Mouse (Mus musculus) layer of hippocampus, adult 11-12 months (tissue): Measurements from ENCODE around the gene Cemip.
"Not testable (repeated sequence)": the region's sequence is repeated elsewhere in the genome, so short reads cannot be mapped to it uniquely, and the experiment has no call there.

Source experiments
- DNase-seq: peaks from one replicate; pipeline ENCODE4 v3.0.0; 2022; ENCODE audit warnings: low spot score

Gene Cemip

DNA sequence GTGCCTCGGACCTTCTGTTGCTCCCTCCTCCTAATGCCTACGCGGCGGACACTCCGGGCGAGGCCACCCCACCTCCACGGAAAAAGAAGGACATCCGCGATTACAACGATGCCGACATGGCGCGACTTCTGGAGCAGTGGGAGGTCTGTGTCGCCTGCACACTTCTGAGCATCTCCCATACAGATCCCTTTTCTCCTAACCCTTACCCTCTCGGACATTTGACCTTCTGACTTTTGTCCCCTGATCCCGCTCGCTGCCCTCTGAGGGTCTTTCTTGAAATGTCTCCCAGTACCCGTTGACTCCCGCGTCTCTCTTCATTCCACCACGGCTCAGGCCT, 194.0 kb downstream of the Cemip start:
- no peak for DNase-seq

DNA sequence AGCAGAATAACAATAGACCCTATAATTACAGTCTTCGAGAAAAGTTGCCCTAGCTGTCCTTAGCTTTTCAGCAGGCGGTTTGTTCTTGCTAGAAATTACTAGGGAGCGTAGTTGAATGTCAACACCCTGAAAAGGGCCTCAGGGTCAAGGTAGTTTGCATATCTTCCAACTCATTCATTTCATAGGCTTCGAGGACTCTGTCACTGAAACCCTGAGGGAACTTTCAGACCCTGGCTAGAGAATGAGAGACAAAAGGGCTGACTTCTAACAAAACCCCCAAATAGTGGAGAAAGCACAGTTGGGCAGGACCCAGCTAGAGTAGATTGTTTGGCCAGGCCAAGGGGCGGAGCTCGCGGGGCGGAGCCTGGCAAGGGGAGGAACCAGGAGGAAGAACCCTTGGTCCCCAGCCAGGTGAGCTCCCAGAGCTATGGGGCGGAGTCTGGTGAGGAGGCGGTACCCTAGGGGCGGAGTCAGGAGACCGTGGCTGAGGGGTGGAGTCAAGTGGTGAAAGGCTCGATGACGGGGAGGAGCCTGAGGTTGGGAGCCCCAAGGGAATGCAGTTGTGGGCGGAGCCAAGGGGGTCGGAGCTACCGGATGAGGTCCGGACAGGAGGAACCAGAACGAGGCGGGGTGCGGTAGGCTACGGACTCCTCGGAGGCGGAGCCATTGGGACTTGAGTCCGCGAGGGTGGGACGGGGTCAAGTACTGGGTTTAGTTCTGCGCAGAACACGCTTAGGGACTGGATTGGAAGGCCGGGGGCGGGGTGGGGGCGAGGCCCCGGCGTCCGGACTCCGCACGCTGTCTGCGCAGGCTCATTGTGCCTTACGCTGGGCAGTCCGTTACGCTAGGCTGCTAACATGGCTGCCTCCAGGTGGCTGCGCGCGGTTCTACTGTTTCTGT, 194.6 kb downstream of the Cemip start:
- peak; percentile 98 for DNase-seq

DNA sequence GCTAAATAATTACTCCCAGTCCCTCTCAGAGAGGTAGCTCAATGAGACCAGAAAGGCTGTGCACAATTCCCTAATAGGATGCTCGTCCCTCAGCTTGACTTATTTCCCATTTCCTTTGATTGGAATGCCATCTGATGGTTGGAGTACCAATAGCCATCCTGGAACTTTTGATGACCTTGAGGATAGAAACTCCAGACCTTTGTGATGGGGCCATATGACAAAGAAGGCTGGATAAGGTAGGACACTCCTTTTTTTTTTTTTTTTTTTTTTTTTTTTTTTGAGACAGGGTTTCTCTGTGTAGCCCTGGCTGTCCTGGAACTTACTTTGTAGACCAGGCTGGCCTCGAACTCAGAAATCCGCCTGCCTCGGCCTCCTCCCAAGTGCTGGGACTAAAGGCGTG, 196.4 kb downstream of the Cemip start:
- DNase-seq: not testable (repeated sequence)

DNA sequence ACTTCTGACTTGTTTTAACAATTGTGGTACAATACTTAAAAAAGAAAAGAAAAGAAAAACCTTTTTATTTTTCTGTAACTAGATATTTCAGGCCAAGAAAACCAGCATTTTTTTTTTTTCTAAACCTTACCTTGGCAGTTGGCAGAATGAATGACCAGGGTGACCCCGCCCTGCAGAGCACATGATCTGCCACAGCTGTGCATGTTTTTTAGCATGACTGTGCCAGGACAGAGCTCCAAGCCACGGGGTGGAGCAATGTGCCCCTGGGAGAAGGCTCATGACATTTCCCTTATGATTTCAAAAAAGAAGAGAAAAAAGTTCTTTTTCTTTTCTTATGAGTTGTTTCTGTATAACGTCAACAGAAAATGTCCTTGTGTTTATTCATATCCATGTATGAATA, 196.9 kb downstream of the Cemip start:
- no peak for DNase-seq

DNA sequence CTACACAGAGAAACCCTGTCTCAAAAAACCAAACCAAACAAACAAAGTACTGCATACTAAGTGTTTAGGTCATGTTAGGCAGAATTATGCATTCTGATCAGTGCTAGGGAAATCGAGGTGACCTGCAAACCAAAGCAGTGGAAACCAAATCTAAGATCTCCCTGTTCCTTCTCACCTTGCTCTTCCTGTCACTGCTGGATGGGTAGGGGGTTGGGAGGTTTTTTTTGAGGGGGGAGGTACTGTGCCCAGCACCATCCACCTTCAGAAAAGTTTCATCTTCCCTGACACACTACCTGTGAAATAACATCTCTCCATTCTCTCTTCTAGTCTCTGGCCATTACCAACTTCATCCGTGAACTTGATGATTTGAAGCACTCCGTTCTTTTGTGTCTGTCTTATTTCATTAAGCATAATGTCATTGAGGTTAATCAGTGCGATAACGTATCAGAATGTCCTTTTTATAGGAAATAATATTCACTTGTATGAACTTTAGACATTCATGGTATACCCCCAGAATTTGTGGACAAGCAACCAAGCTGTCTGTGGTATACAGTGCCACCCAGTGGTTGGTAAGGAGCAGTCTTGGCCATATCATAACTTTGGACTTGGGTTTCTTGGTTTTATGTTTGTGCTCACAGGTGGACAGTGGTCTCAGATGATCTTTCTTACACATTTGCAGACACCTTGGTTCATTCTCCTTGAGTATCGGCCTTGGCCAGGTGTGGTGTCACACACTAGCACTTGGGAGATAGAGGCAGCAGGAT, 199.8 kb downstream of the Cemip start:
- DNase-seq: no peak

DNA sequence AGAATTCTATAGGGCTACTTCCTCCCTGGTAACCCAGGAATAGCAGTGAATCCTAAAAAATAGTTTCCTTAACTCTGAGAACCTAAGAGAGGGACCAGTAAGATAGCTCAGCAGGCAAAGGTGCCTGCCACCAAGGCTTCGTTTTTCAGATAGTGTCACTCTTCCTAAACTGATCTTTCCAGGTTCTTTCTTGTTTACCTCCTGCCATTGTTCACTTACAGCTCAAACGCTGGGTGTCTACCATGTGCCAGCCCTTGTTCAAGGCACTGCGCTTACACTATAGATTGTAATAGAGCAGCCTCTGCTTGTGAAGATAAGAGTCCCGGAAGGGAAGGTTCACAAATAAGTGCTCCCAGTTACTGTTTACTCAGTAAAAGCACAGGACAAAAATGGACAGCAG, 200.5 kb downstream of the Cemip start:
- DNase-seq: no peak

DNA sequence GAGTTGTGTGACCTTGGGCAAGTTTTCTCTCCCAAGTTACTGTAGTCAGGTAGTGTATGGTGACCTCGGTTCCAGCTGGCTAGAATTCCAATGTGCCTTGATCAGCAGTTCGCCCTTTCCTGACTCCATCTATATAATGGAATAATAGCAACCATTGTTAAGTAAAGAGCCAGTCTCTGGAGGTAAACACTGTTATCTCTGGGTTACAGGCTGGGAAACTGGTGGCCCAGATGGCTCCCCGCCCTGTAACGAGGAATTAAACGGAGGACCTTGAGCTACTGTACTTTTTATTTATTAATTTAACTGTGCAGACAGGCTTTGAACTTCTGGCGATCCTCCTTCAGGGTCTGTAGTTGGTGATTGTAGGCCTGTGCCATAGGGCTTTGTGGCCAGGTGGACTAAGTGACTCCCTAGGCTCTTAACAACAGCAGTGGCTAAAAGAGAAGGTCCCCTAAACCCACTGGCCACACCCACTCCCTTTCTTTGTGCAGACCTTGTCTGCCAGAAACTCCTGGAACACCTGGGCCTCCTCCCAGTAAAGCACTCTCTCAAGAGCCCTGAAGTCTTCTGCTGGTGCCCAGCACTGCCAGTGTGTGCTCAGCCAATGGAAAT, 201.3 kb downstream of the Cemip start:
- DNase-seq: no peak

DNA sequence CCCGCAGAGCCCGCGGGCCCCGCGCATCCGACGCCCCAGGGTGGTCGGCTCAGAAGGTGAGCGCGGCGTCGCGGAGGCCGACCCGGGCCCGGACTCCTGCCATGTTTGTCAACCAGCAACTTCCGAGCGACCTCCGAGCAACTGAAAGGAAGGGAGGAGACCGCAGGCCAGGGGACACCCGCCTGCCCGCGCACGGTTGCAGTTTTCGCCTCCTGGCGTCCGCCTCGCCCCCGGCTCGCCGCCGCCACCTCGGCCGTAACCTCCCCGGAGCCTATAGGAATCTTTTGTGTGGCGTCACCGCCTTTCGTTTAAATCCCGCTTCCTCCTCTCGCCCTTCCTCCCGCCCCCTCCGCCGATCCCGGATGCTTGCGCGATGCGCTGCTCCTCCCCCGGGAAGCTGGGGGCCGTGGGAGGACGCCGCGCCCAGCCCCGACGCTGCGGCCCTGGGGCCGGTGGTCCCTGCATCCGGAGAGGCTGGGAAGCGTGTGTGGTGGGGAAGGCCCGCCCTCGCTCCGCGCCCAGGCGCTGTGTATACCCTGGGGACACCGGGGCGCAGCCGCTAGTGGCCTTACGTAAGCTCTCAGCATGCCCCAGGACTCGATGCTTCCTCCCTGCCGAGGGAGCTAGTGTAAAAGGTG, 202.2 kb downstream of the Cemip start, which contains the start of the genes Tlnrd1 and Mesd:
Tlnrd1 (minus strand) TSS at position 285 of the 638 bp plus-strand sequence.
Mesd (plus strand) TSS at position 446 of the 638 bp plus-strand sequence.
- peak; percentile 89 for DNase-seq

DNA sequence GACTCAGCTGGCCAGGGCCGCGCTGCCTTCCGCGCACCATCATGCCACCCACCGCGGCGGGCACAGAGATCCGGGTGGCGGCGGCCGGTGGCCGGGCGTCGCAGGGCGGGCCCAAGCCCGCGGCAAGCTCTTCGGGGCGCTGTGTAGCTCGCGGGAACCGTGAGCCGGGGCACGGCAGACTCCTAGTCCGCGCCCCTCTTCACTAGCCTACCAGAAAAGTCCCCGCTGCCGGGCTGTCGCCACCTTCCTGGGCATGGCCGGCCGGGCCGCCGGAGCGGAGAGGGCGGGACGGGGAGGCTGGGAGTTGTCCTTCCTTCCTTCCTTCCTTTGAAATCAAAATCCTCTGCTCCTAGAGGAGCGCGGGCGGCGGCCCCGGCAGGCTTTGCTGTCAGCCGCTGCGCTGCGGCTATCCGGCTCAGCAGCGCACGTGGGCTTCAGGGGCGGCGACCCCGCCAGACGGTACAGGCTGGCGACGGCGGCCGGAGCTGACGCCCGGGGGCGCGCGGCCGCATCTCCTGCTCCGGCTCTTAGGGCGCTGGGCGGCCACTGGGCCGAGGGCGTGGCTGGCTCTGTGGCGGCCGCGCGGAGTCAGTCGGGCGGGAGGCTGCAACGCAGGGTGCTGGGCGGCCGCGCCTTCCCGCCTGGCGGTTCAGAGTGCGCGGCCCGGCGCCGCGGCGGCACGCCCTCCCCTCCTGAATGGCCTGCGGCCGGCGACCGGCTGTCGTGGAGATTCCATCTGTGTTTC, 202.9 kb downstream of the Cemip start:
- peak; percentile 61 for DNase-seq
